Mouse (Mus musculus) kidney, adult 2 months (tissue): ENCODE data around the gene Commd8.

ENCODE experiments used
- CTCF ChIP-seq: fragments of 200-500 bp; conservative IDR thresholded peaks from 2 replicates; pipeline ENCODE4 v1.5.1; 2011; ENCODE audit warnings: low read depth, mild to moderate bottlenecking, control low read depth, low read length, moderate library complexity, mixed read lengths; ENCODE audit not compliant: insufficient read depth, insufficient read length
- POLR2A ChIP-seq: fragments of 200-500 bp; IDR thresholded peaks from one replicate; pipeline ENCODE4 v1.6.1; 2011; ENCODE audit warnings: low read depth, low read length, control low read depth

GRCm38 (mm10) chr5:72122414-72123037 is 45.5 kb downstream of the Commd8 start:
- TF ChIP-seq CTCF (no peak), POLR2A (no peak)
